ENCODE assay signal across 28 mouse cellular contexts in the genomic region with DNA sequence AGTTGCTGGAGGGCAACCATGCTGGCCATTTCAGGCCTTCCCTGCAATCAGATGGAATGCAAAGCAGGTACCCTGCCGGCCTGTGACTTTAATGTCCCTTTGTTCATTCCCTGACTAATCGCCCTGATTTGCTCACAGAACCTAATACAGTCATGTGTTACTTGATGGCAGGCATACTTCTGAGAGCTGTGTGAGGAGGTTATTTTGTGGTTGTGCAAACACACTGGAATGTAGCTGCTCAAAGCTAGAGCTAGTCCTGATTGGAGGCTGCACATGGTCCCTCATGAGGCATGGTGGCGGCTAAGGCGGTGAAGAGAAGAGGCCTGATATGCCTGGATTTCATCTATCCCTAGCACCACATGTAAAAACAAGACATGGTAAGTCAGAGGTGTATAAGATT. TPM values are rescaled to one million over a fixed set of nuclear protein-coding genes. Genes with fewer than 3 reads are reported as not detected.
A peak's percentile ranks its signal among the peaks of the same experiment; 100 is the strongest.
DNase-seq lines count a peak whose midpoint lies in the region; ATAC-seq lines count a peak whose summit lies in the region.
"Had no signal": no experiment of that assay in that cellular context is flagged by ENCODE, and none has a peak within 500 bp of the region (broad histone marks: within the 10 kb centered on the region; RNA-seq: fewer than 3 reads in every experiment).

No protein-coding gene starts in this region.

- no peak for ATAC-seq in hindbrain, embryonic 11.5 days (ENCODE audit: low FRiP score)
- 0 out of 2 replicates have a peak, but pooled peaks have one; percentile 21 for ATAC-seq in neural tube, embryonic 14.5 days (ENCODE audit: low read depth)
- ATAC-seq in CD4-positive, CD25-positive, alpha-beta regulatory T cell, adult 4 months = no peak
- ATAC-seq: forebrain, embryonic 13.5 days; intestine, postnatal 0 days; midbrain, embryonic 15.5 days had no signal

- H3K4me3 ChIP-seq in hindbrain, embryonic 10.5 days = no peak overlapping the region
- H3K4me3 ChIP-seq in hindbrain, embryonic 11.5 days (ENCODE audit: low read depth, low read length) = no peak overlapping the region
- H3K4me3 ChIP-seq in neural tube, embryonic 14.5 days (ENCODE audit: low read depth, low read length) = no peak overlapping the region
- H3K4me3 ChIP-seq in forebrain, embryonic 10.5 days = no peak overlapping the region
- H3K4me3 ChIP-seq: embryonic facial prominence, embryonic 12.5 days; erythroblast, embryonic 14.5 days; forebrain, embryonic 13.5 days; limb, embryonic 15.5 days; liver, embryonic 13.5 days; midbrain, embryonic 15.5 days; neural tube, embryonic 12.5 days; stomach, embryonic 15.5 days had no signal

- peak overlapping the region; percentile 41; the same call in 1 of the 2 replicates for H3K27ac ChIP-seq in hindbrain, embryonic 10.5 days
- no peak overlapping the region for H3K27ac ChIP-seq in hindbrain, embryonic 11.5 days (ENCODE audit: low read depth, low read length)
- no peak overlapping the region for H3K27ac ChIP-seq in neural tube, embryonic 14.5 days (ENCODE audit: low read depth, low read length)
- no peak overlapping the region for H3K27ac ChIP-seq in forebrain, embryonic 10.5 days
- H3K27ac ChIP-seq: embryonic facial prominence, embryonic 12.5 days; forebrain, embryonic 13.5 days; hindbrain, embryonic 14.5 days; limb, embryonic 15.5 days; liver, embryonic 13.5 days; midbrain, embryonic 15.5 days; neural tube, embryonic 12.5 days; stomach, embryonic 15.5 days had no signal

- no peak for DNase-seq in hindbrain, embryonic 10.5 days (ENCODE audit: low spot score)
- no peak for DNase-seq in hindbrain, embryonic 11.5 days (ENCODE audit: low spot score)
- no peak for DNase-seq in neural tube, embryonic 10.5 days (ENCODE audit: extremely low spot score, low spot score)
- DNase-seq in fibroblast of lung, adult 2 months (ENCODE audit: low read depth) = peak; percentile 14
- no peak for DNase-seq in forebrain, embryonic 10.5 days (ENCODE audit: extremely low spot score, low spot score)
- DNase-seq: adrenal gland, adult 8-10 months; cerebellum, adult 2 months; cerebellum, postnatal 14 days; gastrocnemius, postnatal 14 days; heart, postnatal 36 days; kidney, postnatal 4 days; left cerebral cortex, postnatal 4 days; liver, embryonic 13.5 days; lung, adult 18-20 months; lung, postnatal 10 days; right cerebral cortex, postnatal 14 days had no signal

- no peaks in the 10 kb centered on the region for H3K9me3 ChIP-seq in hindbrain, embryonic 10.5 days
- H3K9me3 ChIP-seq in hindbrain, embryonic 11.5 days (ENCODE audit: control insufficient read depth, low read length) = no peaks in the 10 kb centered on the region; the same call in 1 of the 2 replicates
- H3K9me3 ChIP-seq in neural tube, embryonic 14.5 days (ENCODE audit: control insufficient read depth, low read length) = no peaks in the 10 kb centered on the region
- H3K9me3 ChIP-seq in forebrain, embryonic 10.5 days = no peaks in the 10 kb centered on the region
- H3K9me3 ChIP-seq: forebrain, embryonic 13.5 days; limb, embryonic 15.5 days; liver, embryonic 13.5 days; midbrain, embryonic 15.5 days; neural tube, embryonic 12.5 days; stomach, embryonic 15.5 days had no signal

- peaks cover 35% of the 10 kb centered on the region for H3K4me1 ChIP-seq in hindbrain, embryonic 10.5 days (replicated peaks)
- no peaks in the 10 kb centered on the region; the same call in 1 of the 2 replicates for H3K4me1 ChIP-seq in hindbrain, embryonic 11.5 days (replicated peaks; ENCODE audit: control insufficient read depth, insufficient read depth, low read length)
- H3K4me1 ChIP-seq in neural tube, embryonic 14.5 days (ENCODE audit: control insufficient read depth, insufficient read depth, low read length) = no peaks in the 10 kb centered on the region
- peaks cover 34% of the 10 kb centered on the region for H3K4me1 ChIP-seq in forebrain, embryonic 10.5 days
- H3K4me1 ChIP-seq: limb, embryonic 15.5 days; stomach, embryonic 15.5 days had no signal

- no peak overlapping the region for H3K4me2 ChIP-seq in hindbrain, embryonic 11.5 days (replicated peaks; ENCODE audit: low read depth, low read length)
- H3K4me2 ChIP-seq in neural tube, embryonic 14.5 days (ENCODE audit: low read depth, low read length) = no peak overlapping the region
- H3K4me2 ChIP-seq: embryonic facial prominence, embryonic 12.5 days; forebrain, embryonic 13.5 days; heart, embryonic 11.5 days; hindbrain, embryonic 14.5 days; limb, embryonic 15.5 days; liver, embryonic 13.5 days; midbrain, embryonic 15.5 days; neural tube, embryonic 12.5 days; stomach, embryonic 15.5 days had no signal

- no peaks in the 10 kb centered on the region for H3K27me3 ChIP-seq in hindbrain, embryonic 10.5 days (ENCODE audit: insufficient read depth, poor library complexity, severe bottlenecking)
- no peaks in the 10 kb centered on the region for H3K27me3 ChIP-seq in hindbrain, embryonic 11.5 days (ENCODE audit: control insufficient read depth, insufficient read depth, low read length)
- no peaks in the 10 kb centered on the region for H3K27me3 ChIP-seq in neural tube, embryonic 14.5 days (ENCODE audit: control insufficient read depth, insufficient read depth, low read length)
- H3K27me3 ChIP-seq in forebrain, embryonic 10.5 days (ENCODE audit: poor library complexity, severe bottlenecking) = peaks cover 33% of the 10 kb centered on the region
- H3K27me3 ChIP-seq: embryonic facial prominence, embryonic 12.5 days; limb, embryonic 15.5 days; liver, embryonic 13.5 days; midbrain, embryonic 15.5 days; neural tube, embryonic 12.5 days; stomach, embryonic 15.5 days had no signal

- no peaks in the 10 kb centered on the region for H3K36me3 ChIP-seq in hindbrain, embryonic 10.5 days
- no peaks in the 10 kb centered on the region for H3K36me3 ChIP-seq in hindbrain, embryonic 11.5 days (ENCODE audit: control insufficient read depth, insufficient read depth, low read length)
- no peaks in the 10 kb centered on the region for H3K36me3 ChIP-seq in neural tube, embryonic 14.5 days (ENCODE audit: control insufficient read depth, insufficient read depth, low read length)
- H3K36me3 ChIP-seq in forebrain, embryonic 10.5 days (replicated peaks) = no peaks in the 10 kb centered on the region
- H3K36me3 ChIP-seq: embryonic facial prominence, embryonic 12.5 days; limb, embryonic 15.5 days; liver, embryonic 13.5 days; midbrain, embryonic 15.5 days; neural tube, embryonic 12.5 days; stomach, embryonic 15.5 days had no signal

- 77% methylated on average over 4 of the region's 4 CpGs for WGBS in hindbrain, embryonic 10.5 days
- 68% methylated on average over 4 of the region's 4 CpGs for WGBS in hindbrain, embryonic 11.5 days
- WGBS in neural tube, embryonic 14.5 days = 59% methylated on average over 4 of the region's 4 CpGs
- 75% methylated on average over 4 of the region's 4 CpGs for WGBS in forebrain, embryonic 10.5 days

- H3K9ac ChIP-seq in hindbrain, embryonic 11.5 days (ENCODE audit: low read depth, low read length) = no peak overlapping the region
- H3K9ac ChIP-seq in neural tube, embryonic 14.5 days (replicated peaks; ENCODE audit: low read depth, low read length) = no peak overlapping the region
- H3K9ac ChIP-seq: embryonic facial prominence, embryonic 12.5 days; forebrain, embryonic 13.5 days; hindbrain, embryonic 14.5 days; limb, embryonic 15.5 days; liver, embryonic 13.5 days; midbrain, embryonic 15.5 days; neural tube, embryonic 12.5 days; stomach, embryonic 15.5 days had no signal

RNA-seq across cellular contexts. Expression of a gene that starts 50.2 kb away (rescaled TPM):
- 7.7 and 9.6 TPM in 2 replicates for polyA plus RNA-seq in hindbrain, embryonic 10.5 days (2016; fragmentation: Nextera tagmentation; extraction: Ambion mirVana)
- polyA plus RNA-seq in hindbrain, embryonic 11.5 days (2014; fragmentation: Nextera tagmentation; extraction: Ambion mirVana) = 8.8 and 9.9 TPM in 2 replicates
- polyA plus RNA-seq in neural tube, embryonic 14.5 days (2014; fragmentation: Nextera tagmentation; extraction: Ambion mirVana) = 9.2 and 9.7 TPM in 2 replicates
- polyA plus RNA-seq in CD4-positive, CD25-positive, alpha-beta regulatory T cell, adult 4 months (2017; shearing (Covaris generic)) = 10 to 100 TPM; 19.0 to 33.0 TPM
- polyA plus RNA-seq in forebrain, embryonic 10.5 days (2016; fragmentation: Nextera tagmentation; extraction: Ambion mirVana) = 5.5 and 6.2 TPM in 2 replicates
